Mouse (Mus musculus) heart, postnatal 25 days (tissue): ENCODE results near the gene Zap70. TPM values are rescaled to one million over a fixed set of nuclear protein-coding genes. Genes with fewer than 3 reads are reported as not detected.

ENCODE experiments used
- DNase-seq: peaks from one replicate; pipeline ENCODE4 v3.0.0; 2022; ENCODE audit warnings: low spot score
- intact Hi-C: fragments of 180-260 bp; cut with DNase I; formaldehyde crosslinking; loops from one replicate; pipeline ENCODE4 v1.15.1; 2025
- total RNA-seq, 2 experiments: library from RNA; stranded (reverse); gene quantifications; 2 replicates each; pipeline ENCODE4 v1.2.3; 2021

Zap70 gene
- total RNA-seq, result under 1 TPM; 0.18 to 0.53 TPM

- no peak for DNase-seq
- intact Hi-C loops, result no loop called here
These were observed at the start of gene Zap70 for GRCm38 (mm10) chr1:36761568-36761967. Gene Zap70 (plus strand): TSS chr1:36761798.

DNA sequence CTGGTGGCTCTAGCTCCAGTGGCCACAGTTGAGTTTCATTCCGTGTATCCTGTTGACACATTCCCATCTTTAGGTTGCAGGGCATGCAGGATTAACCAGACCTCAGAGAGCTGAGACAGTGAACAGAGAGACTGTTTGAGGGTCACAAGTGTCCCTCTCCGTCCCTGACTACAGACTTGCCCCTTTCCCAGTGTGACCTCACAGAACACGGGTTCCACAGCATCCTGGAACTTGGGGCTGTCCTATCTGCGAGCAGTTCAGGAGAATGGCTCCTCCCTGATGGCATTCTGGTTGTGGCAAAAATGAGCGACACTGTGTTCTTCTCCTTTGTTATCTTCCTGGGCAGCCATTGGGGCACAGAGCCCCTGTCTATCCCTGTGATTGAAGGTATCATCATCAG lies 47.3 kb upstream of the Zap70 start, which contains the start of gene Actr1b:
Gene Actr1b (minus strand): TSS at position 112 of the 400 bp plus-strand sequence.
- intact Hi-C loops, result no loop called here
- DNase-seq, result no peak

DNA sequence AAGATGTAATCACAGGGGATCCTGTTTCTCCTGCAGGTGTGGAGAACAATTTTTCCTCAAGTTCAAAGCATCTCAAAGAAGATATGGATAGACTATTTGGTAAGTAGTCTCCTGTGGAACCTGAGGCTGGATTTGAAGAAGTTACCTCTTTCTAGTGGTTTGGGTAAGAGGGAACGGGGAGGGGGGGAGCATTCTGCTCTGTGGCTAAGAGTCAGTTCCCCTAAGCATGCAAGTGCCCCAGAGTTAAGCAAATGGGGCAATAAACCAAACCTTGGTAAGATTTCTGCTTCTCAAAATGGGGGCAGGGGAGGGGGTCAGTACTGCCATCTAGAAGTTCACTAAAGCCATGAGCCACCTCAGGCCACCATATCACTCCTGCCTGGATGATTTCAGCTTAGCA lies 42.8 kb upstream of the Zap70 start:
- intact Hi-C loops, result no loop called here
- no peak for DNase-seq

DNA sequence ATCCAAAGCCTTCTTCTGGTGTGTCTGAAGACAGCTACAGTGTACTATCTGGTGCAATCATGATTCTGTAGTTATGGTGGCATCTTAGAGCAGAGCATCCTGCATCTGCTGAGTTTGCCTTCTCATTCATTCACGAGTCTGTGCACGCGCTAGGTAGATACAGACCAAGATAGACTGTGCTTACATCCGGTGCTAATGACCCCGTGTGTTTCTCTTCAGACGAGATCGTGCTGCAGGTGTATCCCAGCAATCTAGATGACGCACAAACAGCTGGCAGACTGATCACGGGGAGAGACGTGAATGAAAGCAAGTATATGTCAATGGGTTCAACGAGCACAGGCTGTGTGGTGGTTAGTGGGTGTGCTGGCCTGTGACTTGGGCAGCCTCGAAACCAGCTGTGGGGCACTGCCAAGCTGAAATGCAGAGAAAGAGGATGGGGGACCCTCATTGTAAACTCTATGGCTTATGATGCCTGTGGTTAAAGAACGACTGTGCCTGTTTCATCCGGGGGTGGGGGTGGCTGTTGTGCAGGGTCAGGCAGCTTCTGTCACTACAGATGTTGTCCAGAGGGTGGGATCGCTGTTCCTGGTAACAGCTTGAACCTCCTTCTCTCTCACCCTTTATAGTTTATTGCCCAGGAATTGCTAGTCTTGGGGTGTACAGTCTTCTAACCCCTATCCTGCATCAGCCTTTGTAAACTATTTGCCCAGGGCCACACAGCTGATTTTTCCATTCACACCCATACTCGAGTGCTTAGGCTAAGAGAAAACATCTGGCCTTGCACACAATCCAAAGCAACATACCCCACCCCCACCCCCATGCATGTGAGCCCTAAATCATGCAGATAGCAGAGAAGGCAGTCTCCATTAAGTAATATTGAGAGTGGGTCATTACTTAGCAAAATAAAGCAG lies 38.2 kb upstream of the Zap70 start:
- DNase-seq, result no peak
- intact Hi-C loops, result no loop called here

- DNase-seq, result no peak
- intact Hi-C loops, result no loop called here
These were observed 37.6 kb upstream of the Zap70 start for GRCm38 (mm10) chr1:36724057-36724431.

DNA sequence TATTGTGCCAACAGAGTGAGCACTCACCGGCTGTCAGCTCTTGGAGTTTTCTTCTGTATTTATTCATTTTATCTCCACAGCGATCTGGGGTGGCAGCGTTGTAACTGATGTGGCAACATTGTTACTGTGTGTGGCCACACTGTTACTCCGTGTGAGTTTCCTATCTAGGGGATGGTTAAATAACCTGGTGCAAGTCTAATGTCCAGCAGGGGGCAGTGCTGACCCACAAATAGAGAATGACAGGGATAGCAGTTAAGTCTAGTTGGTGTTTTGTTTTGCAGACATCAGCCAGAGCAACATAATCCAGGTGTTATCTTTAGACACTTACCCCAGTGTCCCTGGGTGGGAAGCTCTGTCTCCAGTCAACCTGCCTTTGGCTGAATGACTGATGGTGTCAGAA lies 24.3 kb upstream of the Zap70 start:
- intact Hi-C loops, result loop anchor here (1.0 to 5.0 kb wide), 2 partner anchors 513 to 900 kb away; no protein-coding TSS in a partner anchor
- peak; percentile 12 for DNase-seq

DNA sequence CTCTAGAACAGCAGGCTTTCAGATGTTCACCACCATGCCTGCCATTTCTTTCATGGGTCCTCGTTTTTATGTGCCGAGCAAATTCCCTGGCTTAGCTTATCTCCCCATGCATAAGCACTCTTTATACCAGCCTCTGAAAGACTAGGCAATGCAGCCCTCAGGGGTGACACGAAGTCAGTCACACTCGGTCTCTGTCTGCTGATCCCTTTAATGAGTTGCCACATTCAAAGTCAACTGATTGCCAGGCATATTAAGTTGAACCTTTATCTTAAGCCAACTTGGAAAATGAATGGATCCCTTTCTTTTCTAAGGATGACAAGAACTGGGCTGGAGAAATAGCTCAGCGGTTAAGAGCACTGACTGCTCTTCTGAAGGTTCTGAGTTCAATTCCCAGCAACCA lies 22.4 kb upstream of the Zap70 start:
- DNase-seq, result no peak
- intact Hi-C loops, result loop anchor here (5.0 kb wide), 1 partner anchor 898 kb away; no protein-coding TSS in a partner anchor

- intact Hi-C loops, result no loop called here
- DNase-seq, result no peak
These were observed 18.6 kb upstream of the Zap70 start for GRCm38 (mm10) chr1:36743046-36743445.

GRCm38 (mm10) chr1:36744268-36744944 lies 17.2 kb upstream of the Zap70 start:
- DNase-seq, result no peak
- intact Hi-C loops, result no loop called here

DNA sequence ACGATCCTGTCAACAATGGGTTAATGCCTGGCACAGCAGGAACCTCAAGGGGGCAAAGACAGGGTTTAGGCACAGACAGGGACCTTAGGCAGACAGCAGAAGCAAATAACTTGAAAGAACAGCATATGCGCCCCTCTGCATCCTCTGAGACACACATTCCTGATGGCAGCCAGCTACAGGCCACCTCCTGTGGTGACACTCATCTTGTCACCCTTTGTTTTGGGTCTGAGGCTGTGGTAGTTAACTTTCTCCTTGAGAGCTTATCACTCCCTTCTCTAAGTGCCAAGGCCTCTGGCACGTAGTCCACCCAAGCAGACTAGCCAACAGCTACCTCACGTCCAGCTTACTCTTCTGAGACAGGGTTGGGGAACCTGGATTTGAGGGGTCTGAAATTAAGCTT lies 15.9 kb upstream of the Zap70 start:
- intact Hi-C loops, result no loop called here
- no peak for DNase-seq

DNA sequence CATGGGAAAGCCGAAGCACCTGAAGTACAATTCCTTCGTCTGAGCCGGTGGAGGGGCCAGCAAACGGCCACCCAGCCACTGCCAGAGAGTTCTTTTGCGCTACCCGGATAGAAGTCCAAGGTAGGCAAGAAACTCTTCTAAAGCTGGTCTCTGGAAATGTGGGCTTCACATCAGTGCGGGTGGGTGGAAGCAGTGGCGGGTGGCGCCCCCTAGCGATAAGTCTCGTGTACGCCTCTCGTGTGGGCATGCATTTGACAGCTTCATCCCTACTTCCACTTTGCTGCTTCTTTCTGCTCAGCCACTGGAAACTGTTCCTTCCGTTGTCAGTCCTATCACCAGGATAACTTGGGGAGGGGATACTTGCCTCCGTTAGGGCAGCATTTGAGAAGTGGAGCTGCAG lies 15.1 kb upstream of the Zap70 start:
- intact Hi-C loops, result no loop called here
- no peak for DNase-seq

DNA sequence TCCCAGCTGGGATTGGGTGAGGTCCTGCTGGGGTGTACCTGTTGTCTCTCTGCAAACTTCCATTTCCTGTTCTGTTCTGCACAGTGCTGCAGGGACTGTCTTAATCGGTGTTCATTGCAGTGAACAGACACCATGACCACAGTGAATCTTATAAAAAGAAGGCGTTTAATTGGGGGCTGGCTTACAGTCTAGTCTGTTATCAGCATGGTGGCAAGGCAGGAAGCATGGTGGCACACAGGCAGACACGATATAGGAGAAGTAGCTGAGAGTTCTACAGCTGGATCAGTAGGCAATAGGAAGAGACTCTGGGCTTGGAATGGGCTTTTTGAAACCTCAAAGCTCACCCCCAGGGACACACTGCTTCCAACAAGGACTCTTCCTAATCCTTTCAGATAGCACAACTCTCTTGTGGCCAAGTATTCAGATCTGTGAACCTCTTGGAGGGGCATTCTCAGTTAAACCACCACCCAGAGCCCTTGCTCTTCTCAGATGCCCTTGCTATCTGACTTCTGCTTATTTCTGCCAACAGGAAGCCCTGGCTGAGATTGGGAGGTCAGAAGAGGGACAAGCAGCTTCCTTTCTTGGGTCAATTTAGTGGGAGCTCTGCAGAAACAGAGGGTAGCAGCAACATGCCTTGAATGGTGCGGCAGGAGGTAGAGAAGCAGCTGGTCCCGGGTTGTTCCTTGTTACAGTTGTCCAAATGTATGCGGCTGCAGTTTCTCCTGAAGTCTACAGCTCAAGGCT lies 7.5 kb upstream of the Zap70 start:
- DNase-seq, result no peak

GRCm38 (mm10) chr1:36758553-36758952 lies 3.0 kb upstream of the Zap70 start:
- DNase-seq, result no peak
- intact Hi-C loops, result no loop called here

More for the DNA sequence above, 7.5 kb upstream of the Zap70 start:
- intact Hi-C loops, result no loop called here

GRCm38 (mm10) chr1:36759076-36759475 lies 2.5 kb upstream of the Zap70 start:
- intact Hi-C loops, result no loop called here
- DNase-seq, result no peak

DNA sequence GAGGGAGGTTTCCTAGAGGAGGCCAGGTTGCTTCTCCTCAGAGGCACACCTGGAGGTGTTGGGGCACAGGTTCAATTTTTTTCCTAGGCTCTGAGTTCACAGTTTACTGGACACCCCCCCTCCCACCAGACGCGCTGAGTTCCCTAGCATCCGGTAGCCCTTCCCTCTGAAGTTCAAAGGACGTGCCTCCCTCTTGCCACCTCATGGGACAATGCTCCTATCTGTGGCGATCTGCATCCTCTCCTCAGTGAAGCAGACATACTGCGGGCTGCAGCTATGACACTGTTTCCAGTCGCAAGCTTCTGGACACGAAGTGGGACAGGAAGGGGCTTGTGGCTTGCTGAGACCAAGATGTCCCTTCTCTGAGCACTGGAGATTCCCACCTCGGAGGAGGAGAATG lies 1.2 kb upstream of the Zap70 start:
- intact Hi-C loops, result no loop called here
- DNase-seq, result no peak

DNA sequence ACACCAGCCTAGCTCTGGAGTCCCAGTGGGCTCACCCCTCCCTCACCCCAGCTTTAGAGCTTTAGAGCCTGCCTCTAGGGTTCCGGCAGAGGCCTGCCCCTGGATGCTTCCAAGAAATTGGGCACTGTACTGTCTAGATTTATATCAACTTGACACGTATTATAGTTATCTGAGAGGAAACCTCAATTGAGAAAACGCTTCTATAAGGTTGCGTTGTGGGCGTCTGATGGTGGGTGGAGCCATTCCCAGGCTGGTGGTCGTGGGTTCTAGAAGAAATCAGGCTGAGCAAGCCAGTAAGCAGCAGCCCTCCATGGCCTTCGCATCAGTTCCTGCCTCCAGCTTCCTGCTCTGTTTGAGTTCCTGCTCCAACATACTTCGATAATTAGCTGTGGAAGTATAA lies 537 bp upstream of the Zap70 start:
- intact Hi-C loops, result no loop called here
- DNase-seq, result no peak

DNA sequence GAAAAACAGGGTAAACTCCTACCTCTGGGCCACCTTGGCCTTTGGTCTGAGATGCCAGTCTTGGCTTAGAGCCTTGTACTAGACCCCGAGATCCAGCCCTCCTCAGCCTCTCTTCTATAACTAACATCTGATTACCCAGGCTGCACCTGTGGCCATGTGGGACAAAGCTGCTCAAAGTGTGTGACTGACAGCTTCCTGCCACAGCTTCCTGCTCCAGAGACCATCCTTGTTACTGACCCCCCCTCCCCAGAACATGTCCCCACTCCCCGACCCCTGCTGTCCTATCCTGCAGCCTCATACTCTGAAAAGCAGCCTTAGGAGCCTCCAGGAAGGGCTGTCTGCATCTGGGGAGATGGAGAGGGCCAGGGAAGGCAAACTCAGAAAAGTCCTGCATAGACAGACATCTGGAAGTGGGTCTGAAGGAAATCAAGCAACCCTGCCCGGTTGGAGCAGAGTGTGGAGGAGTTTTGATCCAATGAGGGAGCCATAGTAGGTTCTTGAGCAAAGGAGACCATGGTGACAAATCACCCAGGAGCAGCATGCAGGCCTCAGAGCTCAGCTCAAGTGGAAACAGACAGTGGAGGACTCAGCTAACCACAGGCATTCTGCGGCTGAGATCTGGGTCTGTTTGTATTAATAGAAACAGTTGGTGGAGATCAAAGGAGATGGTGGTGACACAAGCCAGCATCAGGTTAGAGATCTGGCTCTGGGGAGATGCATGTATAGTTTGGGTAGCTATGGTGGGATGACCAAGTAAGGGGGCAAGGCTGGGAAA lies 5.0 kb downstream of the Zap70 start:
- no peak for DNase-seq

GRCm38 (mm10) chr1:36767321-36767720 lies 5.7 kb downstream of the Zap70 start:
- intact Hi-C loops, result no loop called here
- DNase-seq, result no peak

More for the DNA sequence above, 5.0 kb downstream of the Zap70 start:
- intact Hi-C loops, result no loop called here

DNA sequence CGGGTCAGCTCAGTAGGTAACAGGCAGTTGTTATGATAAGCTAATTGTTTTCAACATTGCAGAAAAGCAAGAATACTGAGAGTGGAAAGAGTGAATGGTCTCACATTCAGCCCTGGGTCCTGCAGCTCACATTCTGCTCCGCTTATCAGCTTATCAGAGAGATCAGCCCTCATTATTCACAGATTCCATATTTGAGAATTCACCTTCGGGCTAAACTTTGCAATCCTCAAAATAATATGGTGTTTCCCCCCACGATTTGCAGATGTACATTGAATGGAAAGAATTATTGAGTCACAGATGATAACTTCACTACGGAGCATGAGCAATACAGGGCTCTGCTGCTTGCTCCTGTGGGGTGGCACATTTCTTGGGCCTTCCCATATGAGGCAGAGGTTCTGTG lies 7.2 kb downstream of the Zap70 start:
- intact Hi-C loops, result no loop called here
- DNase-seq, result no peak

DNA sequence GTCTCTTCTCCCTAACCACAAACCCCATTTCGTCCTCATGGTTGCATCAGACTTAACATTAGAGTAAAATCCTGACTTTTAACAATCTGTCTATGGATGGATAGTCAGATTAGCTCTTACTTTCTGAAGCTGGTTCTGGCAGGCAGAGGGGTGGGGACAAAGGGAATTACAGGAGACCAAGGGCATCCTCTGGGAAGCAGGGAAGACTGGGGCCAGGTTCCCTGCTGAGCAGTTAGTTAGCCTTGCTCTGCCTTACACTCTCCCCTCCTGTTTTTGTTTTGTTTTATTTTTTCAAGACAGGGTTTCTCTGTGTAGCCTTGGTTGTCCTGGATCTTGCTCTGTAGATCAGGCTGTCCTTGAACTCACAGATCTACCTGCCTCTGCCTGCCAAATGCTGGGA lies 8.4 kb downstream of the Zap70 start:
- no peak for DNase-seq

More for the DNA sequence above, 8.4 kb downstream of the Zap70 start:
- intact Hi-C loops, result no loop called here
